Mouse (Mus musculus) cerebellum, adult 8-10 months (tissue): ENCODE results near the gene Myrfl.

ENCODE experiments used
- DNase-seq: peaks from one replicate; pipeline ENCODE4 v3.0.0; 2022

The Myrfl gene

GRCm38 (mm10) chr10:116912850-116913249, 16.1 kb upstream of the Myrfl start:
- DNase-seq, result no peak

- DNase-seq, result no peak
Measured at GRCm38 (mm10) chr10:116908901-116909642, 12.4 kb upstream of the Myrfl start.

- DNase-seq, result no peak
Measured at GRCm38 (mm10) chr10:116906794-116907193, 10.1 kb upstream of the Myrfl start.

- DNase-seq, result no peak
Measured at GRCm38 (mm10) chr10:116904503-116904908, 7.8 kb upstream of the Myrfl start.

- DNase-seq, result no peak
Measured at GRCm38 (mm10) chr10:116895108-116895833, 1.4 kb downstream of the Myrfl start.

- no peak for DNase-seq
Measured at GRCm38 (mm10) chr10:116894540-116894939, 2.2 kb downstream of the Myrfl start.

GRCm38 (mm10) chr10:116893753-116894152, 3.0 kb downstream of the Myrfl start:
- peak; percentile 62 for DNase-seq

GRCm38 (mm10) chr10:116890587-116890986, 6.1 kb downstream of the Myrfl start:
- no peak for DNase-seq

- no peak for DNase-seq
Measured at GRCm38 (mm10) chr10:116884552-116884951, 12.2 kb downstream of the Myrfl start.

GRCm38 (mm10) chr10:116883531-116883930, 13.2 kb downstream of the Myrfl start:
- DNase-seq, result no peak

GRCm38 (mm10) chr10:116877436-116877835, 19.3 kb downstream of the Myrfl start:
- peak; percentile 75 for DNase-seq

- no peak for DNase-seq
Measured at GRCm38 (mm10) chr10:116874490-116874889, 22.2 kb downstream of the Myrfl start.

GRCm38 (mm10) chr10:116872016-116872410, 24.7 kb downstream of the Myrfl start:
- peak; percentile 48 for DNase-seq

GRCm38 (mm10) chr10:116871329-116872015, 25.2 kb downstream of the Myrfl start:
- DNase-seq, result peak; percentile 83

GRCm38 (mm10) chr10:116870819-116871218, 25.9 kb downstream of the Myrfl start:
- DNase-seq, result no peak

GRCm38 (mm10) chr10:116853159-116853845, 43.4 kb downstream of the Myrfl start:
- no peak for DNase-seq

- DNase-seq, result peak; percentile 93
Measured at GRCm38 (mm10) chr10:116848749-116849473, 47.8 kb downstream of the Myrfl start.

GRCm38 (mm10) chr10:116841551-116841950, 55.2 kb downstream of the Myrfl start:
- no peak for DNase-seq

GRCm38 (mm10) chr10:116830676-116831075, 66.0 kb downstream of the Myrfl start:
- no peak for DNase-seq

GRCm38 (mm10) chr10:116828099-116828498, 68.6 kb downstream of the Myrfl start:
- DNase-seq, result no peak

- no peak for DNase-seq
Measured at GRCm38 (mm10) chr10:116827306-116827705, 69.4 kb downstream of the Myrfl start.

GRCm38 (mm10) chr10:116815311-116816060, 81.2 kb downstream of the Myrfl start:
- no peak for DNase-seq
